Mouse (Mus musculus) heart, embryonic 14.5 days (tissue): ENCODE data around the gene Abcc3. TPM values are rescaled to one million over a fixed set of nuclear protein-coding genes. Genes with fewer than 3 reads are reported as not detected.

Source experiments
- ATAC-seq: fragments of 200-750 bp; cut with Nextera tagmentation; 2 replicates; pipeline ENCODE4 v1.8.0; 2017; ENCODE audit warnings: low read depth, moderate TSS enrichment; ENCODE audit not compliant: insufficient number of reproducible peaks, insufficient read depth, low FRiP score
- H3K27ac ChIP-seq, 2 experiments: fragments of 200-500 bp in 1 of 2; fragments of 300-500 bp in 1 of 2; sonication (generic) in 1 of 2; replicated peaks in 1 of 2; 2 replicates each; pipeline ENCODE4 v1.5.1; 2012 to 2014; ENCODE audit warnings: low read depth in 2 of 2, low read length in 2 of 2, control low read depth in 1 of 2, mild to moderate bottlenecking in 1 of 2, mixed read lengths in 1 of 2; ENCODE audit not compliant: control insufficient read depth in 1 of 2, insufficient read depth in 1 of 2
- H3K27me3 ChIP-seq: fragments of 300-500 bp; sonication (generic); 2 replicates; pipeline ENCODE4 v1.6.1; 2014; ENCODE audit warnings: mild to moderate bottlenecking, low read length, control low read depth; ENCODE audit not compliant: control insufficient read depth, insufficient read depth
- H3K36me3 ChIP-seq: fragments of 300-500 bp; sonication (generic); 2 replicates; pipeline ENCODE4 v1.6.1; 2014; ENCODE audit warnings: mild to moderate bottlenecking, control low read depth, low read length, mixed read lengths; ENCODE audit not compliant: control insufficient read depth, insufficient read depth
- H3K4me1 ChIP-seq, 2 experiments: fragments of 200-500 bp in 1 of 2; fragments of 300-500 bp in 1 of 2; sonication (generic) in 1 of 2; 2 replicates each; pipeline ENCODE4 v1.6.1; 2012 to 2014; ENCODE audit warnings: low read length in 2 of 2, control low read depth in 1 of 2, mixed read lengths in 1 of 2; ENCODE audit not compliant: control insufficient read depth in 2 of 2, insufficient read depth in 2 of 2
- H3K4me2 ChIP-seq: fragments of 300-500 bp; sonication (generic); 2 replicates; pipeline ENCODE4 v1.6.1; 2014; ENCODE audit warnings: mild to moderate bottlenecking, low read length
- H3K4me3 ChIP-seq, 2 experiments: fragments of 200-500 bp in 1 of 2; fragments of 300-500 bp in 1 of 2; sonication (generic) in 1 of 2; 2 replicates each; pipeline ENCODE4 v1.5.1; 2012 to 2014; ENCODE audit warnings: low read length in 2 of 2, mild to moderate bottlenecking in 2 of 2, control low read depth in 1 of 2, low read depth in 1 of 2, moderate library complexity in 1 of 2; ENCODE audit not compliant: control insufficient read depth in 1 of 2, insufficient read depth in 1 of 2
- H3K9ac ChIP-seq: fragments of 300-500 bp; sonication (generic); 2 replicates; pipeline ENCODE4 v1.6.1; 2014; ENCODE audit warnings: mild to moderate bottlenecking, low read length
- H3K9me3 ChIP-seq: fragments of 300-500 bp; sonication (generic); 2 replicates; pipeline ENCODE4 v1.6.1; 2016; ENCODE audit warnings: low read length, control low read depth; ENCODE audit not compliant: control insufficient read depth
- WGBS: fragments of 180-500 bp; shearing (Covaris S2); extraction: QIAGEN DNeasy Blood & Tissue Kit; methylation state at CpG from one replicate; pipeline ENCODE4 v1.1.7; 2014; 5-methylcytosine and 5-hydroxymethylcytosine counted together
- polyA plus RNA-seq: library from polyadenylated mRNA; unstranded; fragments of >200 nt; fragmentation: Nextera tagmentation; extraction: Ambion mirVana; gene quantifications from 2 replicates; pipeline ENCODE4 v1.2.1, GENCODE M21; 2014

Abcc3 gene
- polyA plus RNA-seq, 1 experiment from 2014 or later = 0.49 TPM

GRCm38 (mm10) chr11:94355521-94356217 lies 37.1 kb downstream of the Abcc3 start:
- H3K27ac ChIP-seq = no peak overlapping the region
- no peak overlapping the region for H3K9ac ChIP-seq
- H3K27me3 ChIP-seq = no peaks in the 10 kb centered on the region
- no peaks in the 10 kb centered on the region for H3K36me3 ChIP-seq
- ATAC-seq = no peak
- H3K4me3 ChIP-seq = no peak overlapping the region
- WGBS = 79% methylated on average over 9 of the region's 9 CpGs
- H3K9me3 ChIP-seq = no peaks in the 10 kb centered on the region
- H3K4me2 ChIP-seq = no peak overlapping the region
- H3K4me1 ChIP-seq = no peaks in the 10 kb centered on the region; a peak in 1 of 4 replicates

GRCm38 (mm10) chr11:94351094-94351493 lies 41.7 kb downstream of the Abcc3 start:
- Histone ChIP-seq H3K9ac (no peak overlapping the region), H3K27ac (no peak overlapping the region), H3K36me3 (no peaks in the 10 kb centered on the region), H3K9me3 (no peaks in the 10 kb centered on the region), H3K4me1 (peaks cover 1 to 3% of the 10 kb centered on the region in 2 experiments; a peak in 3 of 4 replicates), H3K4me2 (no peak overlapping the region), H3K27me3 (no peaks in the 10 kb centered on the region), H3K4me3 (no peak overlapping the region)
- ATAC-seq = no peak
- WGBS = 24% methylated on average over 3 of the region's 3 CpGs

- Histone ChIP-seq H3K9ac (no peak overlapping the region), H3K27me3 (no peaks in the 10 kb centered on the region)
- 23% methylated on average over 1 of the region's 1 CpGs for WGBS
Measured at GRCm38 (mm10) chr11:94350337-94350736, 42.5 kb downstream of the Abcc3 start.

GRCm38 (mm10) chr11:94349839-94350238 lies 43.0 kb downstream of the Abcc3 start:
- no peaks in the 10 kb centered on the region for H3K9me3 ChIP-seq
- H3K4me2 ChIP-seq = no peak overlapping the region
- no peak overlapping the region for H3K9ac ChIP-seq
- no peak overlapping the region for H3K4me3 ChIP-seq
- peaks cover 5 to 6% of the 10 kb centered on the region in 2 experiments for H3K4me1 ChIP-seq
- no peak for ATAC-seq
- H3K27ac ChIP-seq = no peak overlapping the region
- no peaks in the 10 kb centered on the region for H3K27me3 ChIP-seq
- 70% methylated on average over 2 of the region's 2 CpGs for WGBS
- no peaks in the 10 kb centered on the region for H3K36me3 ChIP-seq

More at GRCm38 (mm10) chr11:94350337-94350736, 42.5 kb downstream of the Abcc3 start:
- Histone ChIP-seq H3K36me3 (no peaks in the 10 kb centered on the region), H3K9me3 (no peaks in the 10 kb centered on the region), H3K4me2 (no peak overlapping the region), H3K27ac (no peak overlapping the region), H3K4me1 (peaks cover 5 to 6% of the 10 kb centered on the region in 2 experiments), H3K4me3 (no peak overlapping the region)
- ATAC-seq = no peak

GRCm38 (mm10) chr11:94347063-94347575 lies 45.7 kb downstream of the Abcc3 start:
- Histone ChIP-seq H3K27me3 (no peaks in the 10 kb centered on the region), H3K9ac (no peak overlapping the region)

GRCm38 (mm10) chr11:94346611-94347010 lies 46.2 kb downstream of the Abcc3 start:
- Histone ChIP-seq H3K27ac (no peak overlapping the region), H3K4me1 (peaks cover 18 to 24% of the 10 kb centered on the region in 2 experiments), H3K4me3 (no peak overlapping the region), H3K27me3 (no peaks in the 10 kb centered on the region), H3K36me3 (0 out of 2 replicates have a peak, but pooled peaks cover 4% of the 10 kb centered on the region), H3K4me2 (no peak overlapping the region), H3K9ac (no peak overlapping the region), H3K9me3 (no peaks in the 10 kb centered on the region)
- WGBS = 39% methylated on average over 3 of the region's 3 CpGs
- ATAC-seq = no peak

More at GRCm38 (mm10) chr11:94347063-94347575, 45.7 kb downstream of the Abcc3 start:
- peaks cover 13 to 22% of the 10 kb centered on the region in 2 experiments for H3K4me1 ChIP-seq
- H3K9me3 ChIP-seq = no peaks in the 10 kb centered on the region
- no peak for ATAC-seq
- no peak overlapping the region for H3K4me3 ChIP-seq
- WGBS = 85% methylated on average over 7 of the region's 7 CpGs
- H3K4me2 ChIP-seq = no peak overlapping the region
- no peaks in the 10 kb centered on the region for H3K36me3 ChIP-seq
- H3K27ac ChIP-seq = no peak overlapping the region

- ATAC-seq = no peak; the same call in 1 of the 2 replicates
- no peaks in the 10 kb centered on the region for H3K9me3 ChIP-seq
- H3K9ac ChIP-seq = no peak overlapping the region
- 63% methylated on average over 10 of the region's 10 CpGs for WGBS
- peaks cover 18 to 24% of the 10 kb centered on the region in 2 experiments for H3K4me1 ChIP-seq
- H3K27ac ChIP-seq = no peak overlapping the region
- H3K27me3 ChIP-seq = no peaks in the 10 kb centered on the region
- peaks cover 9% of the 10 kb centered on the region for H3K36me3 ChIP-seq
- H3K4me2 ChIP-seq = no peak overlapping the region
- no peak overlapping the region for H3K4me3 ChIP-seq
Measured at GRCm38 (mm10) chr11:94345926-94346325, 46.9 kb downstream of the Abcc3 start.
